Mouse (Mus musculus): Measurements from ENCODE around the gene Polr2a. TPM values are rescaled to one million over a fixed set of nuclear protein-coding genes. Genes with fewer than 3 reads are reported as not detected.
A peak's percentile ranks its signal among the peaks of the same experiment; 100 is the strongest.

The Polr2a gene
- polyA plus RNA-seq, 1 experiment from 2014 or later: 17.5 TPM

GRCm38 (mm10) chr11:69778258-69778982, 20.0 kb upstream of the Polr2a start:
- no peaks in the 10 kb centered on the region for H3K9me3 ChIP-seq
- no peak overlapping the region for H3K9ac ChIP-seq (replicated peaks)
- peaks cover 8% of the 10 kb centered on the region for H3K36me3 ChIP-seq
- no peak overlapping the region for H3K27ac ChIP-seq (replicated peaks)
- no peak overlapping the region for H3K4me2 ChIP-seq (replicated peaks)
- 71% methylated on average over 23 of the region's 23 CpGs for WGBS
- H3K27me3 ChIP-seq: no peaks in the 10 kb centered on the region
- no peak overlapping the region for H3K4me3 ChIP-seq
- no peaks in the 10 kb centered on the region for H3K4me1 ChIP-seq
- ATAC-seq (replicated peaks): no peak

DNA sequence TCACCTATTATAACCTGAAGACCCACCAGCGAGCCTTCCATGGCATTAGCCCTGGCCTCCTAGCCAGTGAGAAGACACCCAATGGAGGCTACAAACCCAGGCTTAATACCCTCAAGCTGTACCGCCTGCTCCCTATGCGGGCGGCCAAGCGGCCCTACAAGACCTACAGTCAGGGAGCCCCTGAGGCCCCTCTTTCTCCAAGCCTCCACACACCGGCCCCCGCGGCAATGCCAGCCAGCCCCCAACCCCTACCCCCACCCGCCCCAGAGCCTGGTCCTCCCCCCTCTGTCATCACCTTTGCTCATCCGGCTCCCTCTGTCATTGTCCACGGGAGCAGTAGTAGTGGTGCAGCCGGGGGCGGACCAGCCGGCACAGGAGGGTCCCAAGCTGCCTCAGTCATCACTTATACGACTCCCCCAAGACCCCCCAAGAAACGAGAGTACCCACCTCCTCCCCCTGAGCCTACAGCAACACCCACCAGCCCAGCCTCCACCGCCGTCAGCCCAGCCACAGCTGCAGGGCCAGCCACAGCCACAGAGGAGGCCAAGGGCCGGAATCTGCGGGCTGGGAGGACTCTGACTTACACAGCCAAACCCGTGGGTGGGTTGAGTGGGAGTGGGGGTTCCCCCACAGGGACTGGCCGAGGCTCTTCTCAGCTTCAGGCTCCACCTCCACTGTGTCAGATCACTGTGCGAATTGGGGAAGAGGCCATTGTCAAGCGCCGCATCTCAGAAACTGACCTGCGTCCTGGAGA, 19.2 kb upstream of the Polr2a start:
- H3K4me3 ChIP-seq: no peak overlapping the region
- peaks cover 8% of the 10 kb centered on the region for H3K36me3 ChIP-seq
- 65% methylated on average over 26 of the region's 26 CpGs for WGBS
- H3K9me3 ChIP-seq: no peaks in the 10 kb centered on the region
- no peak overlapping the region for H3K27ac ChIP-seq (replicated peaks)
- 0 out of 2 replicates have a peak, but pooled peaks have one; percentile 41 for ATAC-seq (replicated peaks)
- H3K27me3 ChIP-seq: no peaks in the 10 kb centered on the region
- no peaks in the 10 kb centered on the region for H3K4me1 ChIP-seq
- H3K9ac ChIP-seq (replicated peaks): no peak overlapping the region
- H3K4me2 ChIP-seq (replicated peaks): no peak overlapping the region

- H3K4me3 ChIP-seq: no peak overlapping the region
- ATAC-seq (replicated peaks): no peak
- H3K9me3 ChIP-seq: no peaks in the 10 kb centered on the region
- H3K4me1 ChIP-seq: no peaks in the 10 kb centered on the region
- 89% methylated on average over 20 of the region's 20 CpGs for WGBS
- H3K9ac ChIP-seq (replicated peaks): no peak overlapping the region
- H3K4me2 ChIP-seq (replicated peaks): no peak overlapping the region
- H3K36me3 ChIP-seq: peaks cover 8% of the 10 kb centered on the region
- H3K27ac ChIP-seq (replicated peaks): no peak overlapping the region
- no peaks in the 10 kb centered on the region for H3K27me3 ChIP-seq
Measured at GRCm38 (mm10) chr11:69776488-69776887, 18.1 kb upstream of the Polr2a start.

DNA sequence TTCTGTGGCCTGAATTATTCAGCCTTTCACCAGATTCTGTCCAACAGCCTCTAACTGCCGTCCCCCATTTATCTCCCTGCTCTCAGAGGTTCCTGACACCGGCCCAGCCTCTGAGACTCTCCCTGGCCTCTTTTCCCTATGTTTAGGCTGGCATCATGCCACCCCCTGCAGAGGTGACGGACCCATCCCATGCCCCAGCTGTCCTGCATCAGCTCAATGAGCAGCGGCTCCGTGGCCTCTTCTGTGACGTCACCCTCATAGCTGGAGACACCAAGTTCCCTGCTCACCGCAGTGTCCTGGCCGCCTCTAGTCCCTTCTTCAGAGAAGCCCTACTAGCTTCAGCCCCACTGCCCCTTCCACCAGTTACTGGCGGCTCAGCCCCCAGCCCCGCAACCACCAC, 17.3 kb upstream of the Polr2a start:
- WGBS: 76% methylated on average over 10 of the region's 10 CpGs
- Histone ChIP-seq H3K4me2 (replicated peaks) (no peak overlapping the region), H3K4me3 (no peak overlapping the region), H3K27me3 (no peaks in the 10 kb centered on the region), H3K9me3 (no peaks in the 10 kb centered on the region), H3K4me1 (no peaks in the 10 kb centered on the region), H3K27ac (replicated peaks) (no peak overlapping the region), H3K9ac (replicated peaks) (no peak overlapping the region), H3K36me3 (peaks cover 8% of the 10 kb centered on the region)
- ATAC-seq (replicated peaks): no peak

- ATAC-seq (replicated peaks): no peak
- Histone ChIP-seq H3K4me2 (replicated peaks) (no peak overlapping the region), H3K9ac (replicated peaks) (no peak overlapping the region), H3K4me1 (no peaks in the 10 kb centered on the region), H3K4me3 (no peak overlapping the region), H3K27ac (replicated peaks) (no peak overlapping the region), H3K9me3 (no peaks in the 10 kb centered on the region), H3K36me3 (peaks cover 8% of the 10 kb centered on the region), H3K27me3 (no peaks in the 10 kb centered on the region)
- WGBS: 56% methylated on average over 5 of the region's 5 CpGs
Measured at GRCm38 (mm10) chr11:69774961-69775360, 16.5 kb upstream of the Polr2a start.

GRCm38 (mm10) chr11:69767625-69767909, 9.1 kb upstream of the Polr2a start:
- Histone ChIP-seq H3K27ac (replicated peaks) (no peak overlapping the region), H3K9me3 (no peaks in the 10 kb centered on the region), H3K36me3 (no peaks in the 10 kb centered on the region), H3K27me3 (no peaks in the 10 kb centered on the region), H3K4me3 (peak overlapping the region; percentile 79; the same call in 1 of the 2 replicates), H3K4me2 (replicated peaks) (peak overlapping the region; percentile 51; the same call in 1 of the 2 replicates), H3K9ac (replicated peaks) (no peak overlapping the region), H3K4me1 (peaks cover 23% of the 10 kb centered on the region)
- ATAC-seq (replicated peaks): no peak
- WGBS: 79% methylated on average over 4 of the region's 4 CpGs

DNA sequence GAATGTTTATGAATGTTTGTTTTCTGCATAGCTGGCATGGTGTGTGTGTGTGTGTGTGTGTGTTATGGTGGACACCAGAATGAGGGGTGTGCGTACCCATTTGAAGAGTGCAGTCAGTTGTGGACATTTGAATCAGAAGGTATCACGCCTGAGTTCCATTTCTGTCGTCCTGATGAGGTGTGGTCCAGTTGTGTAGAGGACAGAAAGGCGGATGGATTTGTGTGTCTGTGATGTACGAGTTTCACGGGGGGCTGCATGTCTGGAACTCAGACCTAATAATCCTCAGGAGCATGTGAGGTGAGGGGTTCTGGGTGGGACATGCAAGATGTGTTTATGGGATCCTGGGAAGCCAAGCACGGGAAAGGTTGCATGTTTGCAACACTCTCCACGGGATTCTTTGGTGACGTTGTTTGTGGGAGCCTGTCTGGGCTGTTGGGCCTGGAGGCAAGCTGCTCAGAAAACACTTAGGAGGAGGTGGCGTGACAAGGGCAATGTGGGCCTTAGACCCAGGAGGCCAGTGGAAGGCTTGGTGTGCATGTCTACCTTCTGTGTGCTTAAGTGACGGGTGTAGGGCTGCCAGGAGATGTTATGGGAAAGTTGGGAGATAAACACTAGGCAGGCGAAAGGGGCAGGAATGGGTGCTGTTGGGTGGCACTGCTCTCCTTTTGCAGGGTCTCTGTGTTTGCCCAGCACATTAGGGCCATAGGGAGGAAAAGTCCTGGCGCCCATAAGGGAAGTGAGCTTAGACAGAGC, 8.6 kb upstream of the Polr2a start:
- Histone ChIP-seq H3K4me1 (peaks cover 23% of the 10 kb centered on the region), H3K4me2 (replicated peaks) (peak overlapping the region; percentile 51), H3K9ac (replicated peaks) (peak overlapping the region; percentile 92), H3K27me3 (no peaks in the 10 kb centered on the region), H3K36me3 (no peaks in the 10 kb centered on the region), H3K9me3 (no peaks in the 10 kb centered on the region), H3K4me3 (peak overlapping the region; percentile 79), H3K27ac (replicated peaks) (0 out of 2 replicates have a peak overlapping the region, but pooled peaks have one; percentile 76)
- 67% methylated on average over 13 of the region's 13 CpGs for WGBS
- no peak for ATAC-seq (replicated peaks)

DNA sequence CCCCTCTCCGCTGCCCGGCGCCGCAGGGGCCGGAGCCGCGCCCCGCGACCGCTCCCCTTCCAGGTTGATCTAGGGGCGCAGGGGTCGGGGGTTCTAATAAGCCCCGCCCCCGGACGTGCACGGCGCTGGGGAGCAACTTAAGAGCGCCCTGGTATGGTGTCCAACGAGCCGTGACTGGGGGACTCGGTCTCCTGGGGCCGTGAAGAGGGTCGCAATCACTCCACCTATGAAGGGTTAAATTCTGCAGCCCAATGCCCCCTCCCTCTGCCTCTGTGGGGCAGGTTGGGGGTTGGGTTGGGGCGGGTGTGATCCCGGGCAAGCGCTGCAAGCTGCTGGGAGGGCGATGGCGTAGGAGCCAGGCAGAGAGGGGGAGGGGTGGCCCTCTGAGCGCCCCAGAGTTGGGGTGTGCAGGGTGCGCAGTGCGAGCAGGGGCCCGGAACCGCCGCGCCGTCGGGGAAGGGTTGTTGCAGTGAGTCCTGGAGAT, 7.7 kb upstream of the Polr2a start:
- H3K36me3 ChIP-seq: no peaks in the 10 kb centered on the region
- peak overlapping the region; percentile 51 for H3K4me2 ChIP-seq (replicated peaks)
- H3K4me1 ChIP-seq: peaks cover 23% of the 10 kb centered on the region
- 1% methylated on average over 36 of the region's 37 CpGs for WGBS
- H3K9me3 ChIP-seq: no peaks in the 10 kb centered on the region
- peak; percentile 78 for ATAC-seq (replicated peaks)
- peak overlapping the region; percentile 92 for H3K9ac ChIP-seq (replicated peaks)
- H3K27ac ChIP-seq (replicated peaks): peak overlapping the region; percentile 76
- H3K27me3 ChIP-seq: no peaks in the 10 kb centered on the region
- H3K4me3 ChIP-seq: peak overlapping the region; percentile 79

DNA sequence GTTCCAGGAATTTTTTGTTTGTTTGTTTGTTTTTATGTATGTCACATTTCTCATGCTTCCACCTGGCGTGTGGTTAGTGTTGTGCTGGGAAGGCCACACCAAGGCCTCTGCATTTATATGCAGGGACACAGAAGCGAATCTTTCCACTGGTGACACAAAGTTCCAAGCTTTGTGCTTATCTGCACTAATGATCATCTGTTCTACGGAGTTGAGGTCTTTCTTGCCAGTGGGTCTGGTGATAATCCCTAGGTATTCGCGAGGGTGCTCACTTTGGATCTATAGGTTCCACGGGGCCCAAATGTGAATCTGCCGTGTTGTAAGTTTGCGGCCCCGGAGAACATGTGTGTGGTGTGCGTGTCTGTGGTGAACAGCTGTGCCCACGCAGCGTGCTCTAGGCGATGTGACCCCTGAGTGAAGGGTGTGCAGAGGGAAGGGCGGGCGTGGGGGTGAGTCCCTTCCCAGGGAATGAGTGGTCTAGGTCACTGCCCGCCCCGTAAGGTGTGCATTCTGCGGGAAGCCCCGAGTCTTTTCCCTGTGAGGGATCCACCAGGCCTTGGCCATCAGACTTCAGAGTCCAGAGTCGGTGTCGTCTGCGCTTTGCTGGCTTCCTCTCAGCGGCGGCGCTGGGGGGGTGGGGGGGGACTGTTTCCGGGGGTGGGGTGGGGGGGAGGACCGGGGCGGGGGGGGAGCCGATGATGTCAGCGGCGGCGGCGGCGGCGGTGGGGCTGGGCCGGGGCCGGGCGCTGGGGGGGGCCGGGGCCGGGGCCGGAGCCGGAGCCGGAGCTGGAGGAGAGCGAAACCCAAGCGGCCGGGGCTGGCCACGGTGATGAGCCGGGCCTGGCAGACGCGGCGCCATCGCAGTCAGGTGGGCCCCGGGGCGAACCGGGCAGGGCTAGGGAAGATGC, 7.0 kb upstream of the Polr2a start, which contains the start of gene Zbtb4:
Zbtb4 (plus strand) TSS at position 692 of the 905 bp plus-strand sequence.
- H3K4me1 ChIP-seq: peaks cover 29% of the 10 kb centered on the region
- peak within 1 kb of the TSS; percentile 79 for H3K4me3 ChIP-seq
- no peaks in the 10 kb centered on the region for H3K36me3 ChIP-seq
- peak within 1 kb of the TSS; percentile 76 for H3K27ac ChIP-seq (replicated peaks)
- 17% methylated on average over 51 of the region's 55 CpGs for WGBS
- H3K4me2 ChIP-seq (replicated peaks): peak within 1 kb of the TSS; percentile 51
- H3K9ac ChIP-seq (replicated peaks): peak within 1 kb of the TSS; percentile 92
- H3K27me3 ChIP-seq: no peaks in the 10 kb centered on the region
- ATAC-seq (replicated peaks): peak; percentile 60
- H3K9me3 ChIP-seq: no peaks in the 10 kb centered on the region

DNA sequence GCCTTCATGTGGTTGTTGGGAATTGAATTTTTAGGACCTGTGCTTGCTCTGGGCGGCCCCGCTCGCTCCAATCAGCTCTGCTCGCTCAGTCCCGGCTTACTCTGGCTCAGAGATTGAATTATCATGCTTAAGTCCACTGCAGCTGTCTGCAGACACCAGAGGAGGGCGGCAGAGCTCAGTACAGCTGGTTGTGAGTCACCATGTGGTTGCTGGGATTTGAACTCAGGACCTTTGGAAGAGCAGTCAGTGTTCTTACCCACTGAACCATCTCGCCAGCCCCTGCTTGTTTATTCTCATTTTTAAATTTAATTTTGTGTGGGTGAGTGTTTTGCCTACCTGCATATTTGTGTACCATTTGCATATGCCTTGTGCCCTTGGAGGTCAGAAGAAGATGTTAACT, 5.1 kb upstream of the Polr2a start:
- H3K27me3 ChIP-seq: no peaks in the 10 kb centered on the region
- H3K4me3 ChIP-seq: no peak overlapping the region
- H3K36me3 ChIP-seq: no peaks in the 10 kb centered on the region
- peaks cover 39% of the 10 kb centered on the region for H3K4me1 ChIP-seq
- WGBS: 76% methylated on average over 7 of the region's 7 CpGs
- no peak overlapping the region for H3K4me2 ChIP-seq (replicated peaks)
- H3K27ac ChIP-seq (replicated peaks): no peak overlapping the region
- H3K9ac ChIP-seq (replicated peaks): no peak overlapping the region
- no peaks in the 10 kb centered on the region for H3K9me3 ChIP-seq
- ATAC-seq (replicated peaks): no peak

GRCm38 (mm10) chr11:69761868-69762267, 3.4 kb upstream of the Polr2a start, which contains the start of gene Slc35g3:
TSS of gene Slc35g3 (minus strand) at chr11:69761968.
- Histone ChIP-seq H3K4me1 (peaks cover 37% of the 10 kb centered on the region), H3K9ac (replicated peaks) (no peak within 1 kb of the TSS), H3K4me3 (no peak within 1 kb of the TSS), H3K27me3 (no peaks in the 10 kb centered on the region), H3K4me2 (replicated peaks) (no peak within 1 kb of the TSS), H3K9me3 (no peaks in the 10 kb centered on the region), H3K27ac (replicated peaks) (peak within 1 kb of the TSS; percentile 100; the same call in 1 of the 2 replicates), H3K36me3 (no peaks in the 10 kb centered on the region)
- WGBS: 72% methylated on average over 1 of the region's 1 CpGs
- no peak for ATAC-seq (replicated peaks)

Measured in forebrain, embryonic 15.5 days (tissue).